Mouse (Mus musculus) heart, adult 18-20 months (tissue): ENCODE results near the gene Ydjc. TPM values are rescaled to one million over a fixed set of nuclear protein-coding genes. Genes with fewer than 3 reads are reported as not detected.

ENCODE experiments used
- microRNA-seq, 2 experiments: library from miRNA; unstranded; fragments of <30 nt; microRNA quantifications; one replicate each; pipeline ENCODE4 v1.2.0; 2022
- total RNA-seq, 2 experiments: library from RNA; stranded (reverse); gene quantifications; 2 replicates each; pipeline ENCODE4 v1.2.3; 2021

The Ydjc gene
- total RNA-seq, 2 experiments from 2014 or later: 2.3 to 3.1 TPM

Small RNAs within 50 kb of the gene (microRNA-seq; reads per million reads assigned to microRNA genes)
- gene Mir130b (114 to 118 reads per million in 2 experiments), gene Mir301b (0.54 to 0.76 reads per million in 2 experiments)

Other genes starting within 250 kb of the Ydjc start
- gene Ppm1f, start 248.2 kb upstream of the Ydjc start, total RNA-seq: 10 to 100 TPM; 26.3 to 28.6 TPM
- 100 to 1,000 TPM in 1 of 2 experiments, 10 to 100 TPM in 1; 94.8 to 112 TPM for gene Mapk1, start 161.2 kb upstream of the Ydjc start, total RNA-seq
- gene Ypel1, start 74.9 kb upstream of the Ydjc start, total RNA-seq: 1 to 10 TPM; 1.0 to 1.6 TPM
- 10 to 100 TPM; 32.4 to 39.4 TPM for gene Ppil2, start 33.4 kb upstream of the Ydjc start, total RNA-seq
- gene 2610318N02Rik, start 19.5 kb upstream of the Ydjc start, total RNA-seq: not detected
- gene Sdf2l1, start 12.2 kb upstream of the Ydjc start, total RNA-seq: 10 to 100 TPM; 13.8 to 22.2 TPM
- under 1 TPM in 1 of 2 experiments, not detected in 1; 0.08 TPM for gene Ccdc116, start 2.6 kb downstream of the Ydjc start, total RNA-seq
- 100 to 1,000 TPM; 116 to 120 TPM for gene Ube2l3, start 58.0 kb downstream of the Ydjc start, total RNA-seq
- under 1 TPM; 0.07 to 0.26 TPM for gene Rimbp3, start 64.0 kb downstream of the Ydjc start, total RNA-seq
- 1 to 10 TPM; 1.3 to 1.5 TPM for gene Hic2, start 89.0 kb downstream of the Ydjc start, total RNA-seq
- gene Tmem191c, start 131.5 kb downstream of the Ydjc start, total RNA-seq: 1 to 10 TPM; 1.2 to 1.6 TPM
- gene Serpind1, start 186.8 kb downstream of the Ydjc start, total RNA-seq: 1 to 10 TPM; 1.2 to 1.3 TPM